Mouse (Mus musculus) frontal cortex, postnatal 25 days (tissue): Measurements from ENCODE around the gene Ryr2.

Experiments used
- DNase-seq, 2 experiments: peaks; one replicate each; pipeline ENCODE4 v3.0.0; 2022; ENCODE audit warnings: low spot score in 2 of 2

Gene Ryr2

DNA sequence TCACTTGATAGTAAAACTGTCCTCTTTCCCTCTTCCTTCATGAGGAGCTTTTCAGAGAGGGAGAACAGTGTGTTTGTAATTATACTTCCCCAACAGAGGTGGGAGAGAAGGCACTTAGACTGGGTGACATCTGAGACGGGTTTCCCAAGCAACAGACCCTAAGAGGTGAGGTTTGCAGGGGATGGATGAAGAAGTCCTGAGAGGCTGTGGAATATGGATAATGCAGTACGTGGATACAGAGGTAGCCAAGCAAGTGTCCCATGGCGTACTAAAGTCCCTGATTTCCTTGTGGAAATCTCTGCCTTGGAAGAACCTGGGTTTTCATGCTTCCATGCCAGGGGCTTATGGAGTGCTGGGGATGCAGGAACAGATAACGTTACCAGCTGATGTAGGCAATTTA lies 69.5 kb downstream of the Ryr2 start:
- no peak for DNase-seq

DNA sequence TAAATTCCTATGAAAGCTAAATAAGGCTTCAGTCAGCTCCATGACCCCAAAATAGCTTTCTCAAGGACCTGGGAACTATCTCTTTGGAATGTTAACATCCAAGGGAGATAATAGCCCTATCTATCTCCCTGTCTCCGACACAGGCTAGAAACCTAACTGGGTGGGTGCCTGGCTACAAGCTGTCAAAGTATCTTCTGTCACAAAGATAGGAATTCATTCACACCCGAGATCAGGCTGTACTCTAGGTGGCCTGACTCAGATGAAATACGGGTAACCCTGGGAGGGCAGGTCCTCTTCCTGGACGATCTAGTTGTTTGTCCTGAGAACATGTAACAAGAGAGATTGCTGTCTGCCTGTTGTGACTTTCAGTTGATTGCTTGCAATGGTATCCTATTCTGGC lies 69.9 kb downstream of the Ryr2 start:
- no peak for DNase-seq

GRCm38 (mm10) chr13:12033914-12034313 lies 72.8 kb downstream of the Ryr2 start:
- no peak for DNase-seq

DNA sequence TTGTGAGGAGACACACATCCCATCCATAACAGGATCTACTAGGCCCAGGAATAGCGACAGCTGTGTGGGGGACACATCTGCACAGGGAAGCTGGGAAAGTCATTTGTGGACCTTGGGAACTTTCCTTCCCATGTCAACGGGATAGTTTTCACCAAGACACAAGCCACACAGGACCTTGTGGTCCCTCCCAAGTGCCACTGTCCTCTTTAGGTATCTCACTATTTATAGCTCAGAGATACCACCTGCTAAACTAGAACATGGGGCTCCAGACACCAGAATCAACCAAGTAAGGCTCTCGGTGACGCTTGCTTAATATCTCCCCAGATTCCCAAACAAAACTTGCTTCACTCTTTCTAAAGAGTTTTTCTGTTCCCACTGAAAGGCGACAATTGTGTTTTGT lies 73.5 kb downstream of the Ryr2 start:
- DNase-seq = no peak

- DNase-seq = no peak
These were observed 76.9 kb downstream of the Ryr2 start for GRCm38 (mm10) chr13:12029841-12030240.

GRCm38 (mm10) chr13:12029326-12029725 lies 77.4 kb downstream of the Ryr2 start:
- no peak for DNase-seq

DNA sequence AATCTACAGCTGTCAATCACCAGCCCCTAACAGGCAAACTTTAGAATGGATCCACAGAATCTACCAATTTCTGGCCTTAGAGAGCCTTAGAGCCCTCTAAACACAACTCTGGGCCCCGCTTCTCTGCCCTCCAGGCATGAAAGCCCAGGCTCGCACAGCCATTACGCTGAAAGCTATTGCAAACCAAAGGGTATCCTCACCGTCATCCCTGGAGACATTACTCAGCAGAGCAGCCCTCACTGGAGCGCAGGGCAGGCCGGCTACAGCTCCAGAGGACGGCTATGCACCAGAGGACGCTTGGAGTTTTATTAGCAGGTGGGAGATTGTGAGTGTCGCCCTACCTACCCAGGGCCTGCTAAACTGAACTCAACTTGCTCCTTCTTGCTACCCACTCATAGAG lies 88.7 kb downstream of the Ryr2 start:
- no peak for DNase-seq

DNA sequence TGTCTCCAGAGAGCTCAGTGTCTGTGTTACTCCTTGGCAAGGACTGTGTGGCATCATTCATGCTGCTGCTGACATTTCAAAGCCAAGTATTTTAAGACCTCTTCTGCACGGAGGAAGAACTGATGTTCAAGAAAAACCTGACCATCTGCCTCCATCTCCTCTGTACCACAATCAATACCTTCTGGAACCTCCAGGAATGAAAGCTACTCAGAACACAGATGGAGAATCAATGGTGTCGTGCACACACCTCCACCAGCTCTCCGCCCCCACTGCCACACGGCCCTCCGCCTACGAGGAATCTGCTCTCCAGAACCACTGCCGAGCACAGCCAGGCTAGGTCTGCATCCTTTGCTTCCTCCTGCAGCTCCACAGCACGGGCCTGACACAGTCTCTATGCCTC lies 92.8 kb downstream of the Ryr2 start:
- DNase-seq = peak; percentile 15 to 48

- DNase-seq = no peak
These were observed 97.6 kb downstream of the Ryr2 start for GRCm38 (mm10) chr13:12008995-12009689.

DNA sequence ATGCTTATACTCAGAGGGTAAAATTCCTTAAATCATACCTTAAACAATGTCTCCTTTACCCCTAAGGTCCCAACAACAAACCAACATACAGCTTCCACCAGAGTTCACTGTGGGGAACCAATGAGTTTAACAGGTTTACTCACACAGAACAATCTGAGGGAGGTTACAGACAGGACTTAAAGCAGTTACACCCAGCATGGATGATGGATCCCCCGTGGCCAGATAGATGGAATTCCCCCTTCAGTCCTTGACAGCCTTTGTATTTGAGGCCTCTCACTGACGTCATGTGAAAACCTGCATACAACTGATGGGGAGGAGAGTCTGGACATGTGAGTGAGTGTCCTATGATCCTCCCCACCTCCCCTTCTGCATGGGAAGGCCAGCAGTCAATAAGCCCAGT lies 99.2 kb downstream of the Ryr2 start:
- no peak for DNase-seq

GRCm38 (mm10) chr13:12001891-12002294 lies 104.9 kb downstream of the Ryr2 start:
- DNase-seq = no peak

DNA sequence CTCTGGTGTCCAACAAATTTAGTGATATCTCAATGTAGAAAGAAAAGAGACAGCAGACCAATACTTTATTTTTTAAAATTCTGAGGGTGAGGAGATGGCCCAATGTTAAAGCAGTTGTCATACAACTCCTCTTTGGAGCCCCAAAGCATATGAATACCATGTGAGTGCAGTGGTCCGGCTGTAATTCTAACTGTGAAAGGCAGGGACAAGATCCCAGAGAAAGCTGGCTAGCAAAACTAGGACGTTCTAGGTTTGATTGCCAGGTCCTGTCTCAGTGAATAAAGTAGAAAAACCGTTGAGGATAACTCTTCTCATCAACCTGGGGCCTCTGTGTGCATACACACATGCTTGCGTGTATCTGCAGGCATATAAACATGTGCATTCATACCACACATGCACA lies 106.9 kb downstream of the Ryr2 start:
- DNase-seq = no peak

DNA sequence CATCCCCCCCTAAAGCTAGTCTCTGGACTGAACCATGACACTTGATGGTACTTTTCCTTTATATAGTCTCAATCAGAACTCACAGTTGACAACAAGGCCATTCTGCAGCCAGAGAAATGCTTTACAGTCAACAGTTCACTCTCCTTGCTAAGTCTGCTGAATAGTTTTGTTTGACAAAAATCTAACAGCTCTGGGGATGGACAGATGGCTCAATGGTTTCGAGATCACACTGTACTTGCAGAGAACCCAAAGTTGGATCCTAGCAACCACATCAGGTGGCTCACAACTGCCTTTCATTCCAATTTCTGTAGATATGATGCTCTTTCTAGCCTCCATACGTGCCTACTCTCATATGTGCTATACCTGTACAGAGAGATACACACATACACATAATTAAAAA lies 109.4 kb downstream of the Ryr2 start:
- DNase-seq = no peak

- no peak for DNase-seq
These were observed 119.2 kb downstream of the Ryr2 start for GRCm38 (mm10) chr13:11987556-11987955.

DNA sequence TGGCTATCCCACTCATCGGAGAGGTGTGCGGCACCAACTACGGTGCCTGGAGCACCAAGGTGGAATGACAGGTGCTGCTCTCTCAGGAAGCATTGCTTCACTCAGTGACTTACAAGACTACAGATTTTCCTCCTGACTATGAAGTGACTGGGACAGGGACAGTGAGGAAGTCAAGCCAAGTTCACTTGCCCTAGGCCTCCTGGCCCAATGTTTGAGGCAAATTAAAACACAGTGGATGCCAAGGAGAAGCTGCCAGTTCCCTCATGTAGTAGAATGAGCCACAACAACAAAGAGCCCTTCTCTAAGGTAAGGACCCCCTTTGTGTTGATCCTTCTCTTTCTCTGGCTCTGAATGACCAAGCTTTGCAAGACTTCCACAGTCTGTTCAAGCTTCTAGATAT lies 121.7 kb downstream of the Ryr2 start:
- no peak for DNase-seq

GRCm38 (mm10) chr13:11978997-11979396 lies 127.7 kb downstream of the Ryr2 start:
- no peak for DNase-seq

GRCm38 (mm10) chr13:11978359-11978758 lies 128.4 kb downstream of the Ryr2 start:
- DNase-seq = no peak

- DNase-seq = no peak
These were observed 129.1 kb downstream of the Ryr2 start for GRCm38 (mm10) chr13:11977606-11978005.

DNA sequence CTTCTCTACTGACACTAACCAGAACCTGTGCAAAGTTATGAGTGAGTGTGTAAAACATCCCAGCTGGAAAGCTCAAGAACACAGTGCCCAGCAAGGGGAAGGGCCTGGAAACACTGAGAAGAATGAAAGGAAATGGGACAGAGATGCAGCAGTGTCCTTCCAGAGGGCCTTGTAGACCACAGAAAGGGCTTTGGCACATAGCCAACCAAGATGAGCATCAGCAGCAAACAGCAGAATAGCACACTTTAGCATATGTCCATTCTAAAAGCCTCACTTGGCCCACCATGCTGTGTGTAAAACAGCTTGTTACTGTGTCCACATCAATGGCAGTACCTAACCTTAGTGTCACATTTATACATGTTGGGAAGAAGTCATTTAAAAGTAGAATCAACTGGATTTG lies 142.4 kb downstream of the Ryr2 start:
- no peak for DNase-seq

DNA sequence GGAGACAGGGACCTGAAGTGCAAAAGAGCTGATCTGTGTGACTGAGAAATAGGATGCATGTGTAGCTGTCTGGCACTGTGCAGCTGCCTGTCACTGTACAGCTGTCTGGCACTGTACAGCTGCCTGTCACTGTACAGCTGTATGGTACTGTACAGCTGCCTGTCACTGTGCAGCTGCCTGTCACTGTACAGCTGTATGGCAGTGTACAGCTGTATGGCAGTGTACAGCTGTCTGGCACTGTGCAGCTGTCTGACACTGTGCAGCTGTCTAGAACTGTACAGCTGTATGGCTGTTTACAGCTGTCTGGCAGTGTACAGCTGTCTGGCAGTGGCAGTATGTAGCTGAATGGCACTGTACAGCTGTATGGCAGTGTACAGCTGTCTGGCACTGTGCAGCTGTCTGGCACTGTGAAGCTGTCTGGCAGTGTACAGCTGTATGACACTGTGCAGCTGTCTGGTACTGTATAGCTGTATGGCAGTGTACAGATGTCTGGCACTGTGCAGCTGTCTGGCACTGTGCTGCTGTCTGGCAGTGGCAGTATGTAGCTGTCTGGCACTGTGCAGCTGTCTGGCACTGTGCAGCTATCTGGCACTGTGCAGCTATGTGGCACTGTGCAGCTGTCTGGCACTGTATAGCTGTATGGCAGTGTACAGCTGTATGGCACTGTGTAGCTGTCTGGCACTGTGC lies 147.1 kb downstream of the Ryr2 start:
- no peak for DNase-seq

DNA sequence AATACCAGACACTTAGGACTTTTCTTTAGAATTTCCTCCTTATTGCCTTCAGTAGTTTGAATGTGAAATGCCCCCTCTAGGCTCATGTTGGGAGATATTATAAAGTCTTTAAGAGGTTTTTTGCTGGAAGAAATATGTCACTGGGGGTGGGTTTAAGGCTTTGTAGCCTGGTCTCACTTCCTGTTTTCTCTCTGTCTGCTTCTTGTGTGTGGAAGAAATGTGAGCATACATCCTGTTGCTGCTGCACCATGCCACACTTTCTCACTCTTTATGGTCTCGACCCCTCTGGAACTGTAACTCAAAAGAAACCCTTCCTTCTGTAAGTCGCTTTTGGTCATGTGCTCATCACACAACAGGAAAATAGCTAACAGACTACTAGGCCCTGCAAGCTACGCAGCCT lies 147.9 kb downstream of the Ryr2 start:
- no peak for DNase-seq

GRCm38 (mm10) chr13:11958271-11958670 lies 148.5 kb downstream of the Ryr2 start:
- no peak for DNase-seq

GRCm38 (mm10) chr13:11951951-11952350 lies 154.8 kb downstream of the Ryr2 start:
- DNase-seq = no peak

DNA sequence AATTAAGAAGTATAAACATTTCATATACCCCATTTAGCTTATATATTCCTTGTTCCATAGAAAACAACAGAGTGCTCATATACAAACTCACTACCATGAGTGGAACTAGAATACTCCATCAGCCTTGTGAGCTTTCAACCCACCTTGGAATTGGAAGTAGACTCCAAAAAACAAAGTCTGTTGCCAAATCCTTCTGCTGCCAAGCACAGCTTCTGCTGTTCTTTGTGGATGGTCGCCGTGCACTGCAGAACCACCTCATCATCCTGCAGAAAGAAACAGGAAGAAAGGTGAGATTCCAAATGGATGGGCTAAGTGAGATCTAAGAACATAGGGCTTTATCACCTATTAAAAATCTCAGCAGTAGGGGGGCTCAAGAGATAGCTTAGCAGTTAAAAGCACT lies 161.0 kb downstream of the Ryr2 start:
- no peak for DNase-seq
